Mouse (Mus musculus) cerebellum, adult 9-11 months (tissue): ENCODE results near the gene Zfp972.
"Not testable (repeated sequence)": the region's sequence is repeated elsewhere in the genome, so short reads cannot be mapped to it uniquely, and the experiment has no call there.

ENCODE experiments used
- DNase-seq: peaks from one replicate; pipeline ENCODE4 v3.0.0; 2022

The Zfp972 gene

DNA sequence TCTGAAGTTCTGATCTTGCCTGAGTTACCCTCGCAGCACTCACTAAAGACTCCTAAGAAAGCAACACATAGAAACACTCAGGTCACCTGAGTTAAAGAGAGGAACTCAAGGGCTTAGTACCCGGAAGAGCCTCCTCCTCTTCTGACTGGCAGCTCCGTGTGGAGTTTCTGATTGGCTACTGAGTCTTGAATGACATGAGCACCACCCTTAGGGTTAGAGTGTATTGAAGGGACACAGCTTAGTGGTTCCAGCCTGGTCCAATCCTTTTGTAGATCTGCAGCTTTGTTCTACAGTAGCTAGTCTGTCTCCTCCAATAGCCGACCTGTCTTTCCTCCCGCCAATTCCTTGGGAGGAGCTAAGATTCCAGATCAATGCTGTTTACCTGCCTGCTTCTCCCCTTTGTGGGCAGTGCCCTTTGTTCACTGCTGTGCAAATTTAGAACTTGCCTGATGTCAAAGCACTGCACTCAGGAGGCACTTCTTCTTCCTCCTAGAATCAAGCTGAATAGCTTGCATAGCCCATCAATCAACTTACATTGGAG is at the start of gene Zfp972:
Gene Zfp972 (minus strand): TSS at position 51 of the 541 bp plus-strand sequence.
- not testable (repeated sequence) for DNase-seq

DNA sequence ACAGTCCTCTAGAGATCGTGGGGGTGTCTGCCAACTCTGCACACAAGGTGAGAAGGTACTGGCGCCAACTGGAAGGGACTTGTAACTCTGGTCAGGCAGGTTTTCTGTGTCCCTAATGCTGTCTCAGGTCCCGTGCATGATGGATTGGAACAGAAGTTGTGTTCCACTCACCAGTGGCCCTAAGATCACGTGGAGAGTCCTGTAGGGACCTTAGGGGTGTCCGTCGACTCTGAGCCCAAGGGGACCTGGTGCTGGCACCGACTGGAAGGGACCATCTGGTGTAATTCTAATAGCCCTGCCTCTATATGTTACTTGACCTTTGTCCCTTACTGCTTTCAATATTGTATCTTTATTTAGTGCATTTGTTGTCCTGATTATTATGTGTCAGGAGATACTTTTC is 49.4 kb upstream of the Zfp972 start:
- DNase-seq = not testable (repeated sequence)

- DNase-seq = peak; percentile 95
Measured at GRCm38 (mm10) chr2:177957145-177957544, 31.7 kb upstream of the Zfp972 start, which contains the start of gene Gm14326. TSS of gene Gm14326 (minus strand) at chr2:177957297.

- peak; percentile 56 for DNase-seq
Measured at GRCm38 (mm10) chr2:177956734-177957133, 31.3 kb upstream of the Zfp972 start.

GRCm38 (mm10) chr2:177903276-177903675 is 22.1 kb downstream of the Zfp972 start:
- not testable (repeated sequence) for DNase-seq

DNA sequence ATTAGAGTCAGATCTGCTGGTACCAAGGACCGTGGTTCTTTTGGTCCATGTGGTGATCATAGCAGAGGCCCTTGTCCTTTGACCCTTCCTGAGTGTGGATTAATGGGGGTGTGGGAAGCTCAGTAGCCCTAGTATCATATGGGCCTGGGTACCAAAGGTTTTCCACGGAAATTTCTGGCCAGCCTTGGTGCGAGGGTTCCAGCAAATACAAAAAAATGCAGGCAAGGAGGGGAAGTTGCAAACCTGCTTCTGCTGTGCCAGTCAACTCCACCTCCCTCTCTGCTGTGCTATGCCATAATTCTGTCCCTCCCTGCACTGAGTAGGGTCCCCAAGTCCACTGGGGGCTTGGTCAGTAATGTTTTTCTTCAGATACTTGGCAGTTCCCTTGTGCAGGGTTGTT is 27.2 kb downstream of the Zfp972 start:
- DNase-seq = not testable (repeated sequence)

GRCm38 (mm10) chr2:177897046-177897578 is 28.3 kb downstream of the Zfp972 start, which contains the start of gene Gm14327:
TSS of gene Gm14327 (plus strand) at chr2:177897096.
- DNase-seq = peak; percentile 14

DNA sequence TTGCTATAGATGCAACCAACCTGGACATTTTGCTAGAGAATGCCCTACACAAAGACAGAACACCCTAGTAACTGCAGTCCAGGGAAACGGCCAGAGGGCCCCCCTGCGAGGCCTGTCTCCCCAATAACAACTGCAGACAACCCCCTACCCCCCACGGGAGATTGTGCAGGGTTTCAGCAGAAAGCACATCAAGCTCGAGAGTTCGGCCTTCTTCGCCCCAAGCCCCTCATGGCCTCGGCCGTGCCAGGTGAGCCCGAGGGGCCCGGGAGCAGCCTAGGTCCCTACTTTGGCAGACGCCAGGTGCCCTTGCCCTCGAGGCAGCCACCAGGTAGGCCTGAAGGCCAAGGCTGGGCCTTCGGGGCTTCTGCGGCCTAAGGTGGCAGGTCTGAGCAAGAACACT is 37.7 kb downstream of the Zfp972 start:
- DNase-seq = not testable (repeated sequence)

DNA sequence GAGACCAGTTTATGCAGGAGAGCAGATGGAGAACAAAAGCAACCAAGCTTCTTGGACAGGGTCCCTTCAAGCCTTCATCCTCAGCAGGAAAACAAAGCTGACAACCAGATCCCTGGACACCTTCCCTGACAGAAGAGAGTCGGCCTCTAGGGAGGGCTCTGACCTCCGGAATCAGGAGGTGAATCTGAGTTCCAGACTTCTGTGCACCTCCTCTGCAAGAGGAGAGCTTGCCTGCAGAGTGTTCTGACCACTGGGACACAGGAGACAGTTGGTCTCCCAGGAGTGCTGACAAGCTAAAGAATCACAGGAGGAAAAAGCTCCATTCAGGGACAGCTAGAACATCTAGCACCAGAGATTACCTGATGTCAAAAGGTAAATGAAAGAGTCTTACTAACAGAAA is 63.2 kb downstream of the Zfp972 start:
- not testable (repeated sequence) for DNase-seq
